Mouse (Mus musculus) embryonic facial prominence, embryonic 15.5 days (tissue): ENCODE results near the gene Stac2. TPM values are rescaled to one million over a fixed set of nuclear protein-coding genes. Genes with fewer than 3 reads are reported as not detected.

Experiments
- ATAC-seq: fragments of 200-750 bp; cut with Nextera tagmentation; 2 replicates; pipeline ENCODE4 v1.8.0; 2017; ENCODE audit warnings: low read depth, moderate TSS enrichment; ENCODE audit not compliant: insufficient number of reproducible peaks, low FRiP score, low TSS enrichment
- H3K27ac ChIP-seq: fragments of 300-500 bp; sonication (generic); replicated peaks from 2 replicates; pipeline ENCODE4 v1.5.1; 2015; ENCODE audit warnings: mild to moderate bottlenecking, inconsistent platforms
- H3K27me3 ChIP-seq: fragments of 300-500 bp; sonication (generic); 2 replicates; pipeline ENCODE4 v1.6.1; 2015; ENCODE audit warnings: inconsistent platforms
- H3K36me3 ChIP-seq: fragments of 300-500 bp; sonication (generic); 2 replicates; pipeline ENCODE4 v1.6.1; 2015; ENCODE audit warnings: mild to moderate bottlenecking, inconsistent platforms
- H3K4me1 ChIP-seq: fragments of 300-500 bp; sonication (generic); 2 replicates; pipeline ENCODE4 v1.6.1; 2015; ENCODE audit warnings: inconsistent platforms
- H3K4me2 ChIP-seq: fragments of 300-500 bp; sonication (generic); replicated peaks from 2 replicates; pipeline ENCODE4 v1.6.1; 2015; ENCODE audit warnings: mild to moderate bottlenecking, inconsistent platforms
- H3K4me3 ChIP-seq: fragments of 300-500 bp; sonication (generic); replicated peaks from 2 replicates; pipeline ENCODE4 v1.5.1; 2015; ENCODE audit warnings: mild to moderate bottlenecking, inconsistent platforms
- H3K9ac ChIP-seq: fragments of 300-500 bp; sonication (generic); 2 replicates; pipeline ENCODE4 v1.6.1; 2015; ENCODE audit warnings: inconsistent platforms
- H3K9me3 ChIP-seq: fragments of 300-500 bp; sonication (generic); replicated peaks from 2 replicates; pipeline ENCODE4 v1.6.1; 2016; ENCODE audit warnings: inconsistent platforms
- WGBS: fragments of 180-500 bp; shearing (Covaris S2); methylation state at CpG from one replicate; pipeline ENCODE4 v1.1.7; 2015; 5-methylcytosine and 5-hydroxymethylcytosine counted together
- polyA plus RNA-seq: library from polyadenylated mRNA; unstranded; fragments of >200 nt; fragmentation: Nextera tagmentation; extraction: Ambion mirVana; gene quantifications from 2 replicates; pipeline ENCODE4 v1.2.1, GENCODE M21; 2015

Gene Stac2
- polyA plus RNA-seq, 1 experiment from 2014 or later: 0.25 TPM

GRCm38 (mm10) chr11:98050520-98050815 is 2.8 kb downstream of the Stac2 start:
- Histone ChIP-seq H3K4me3 (no peak overlapping the region), H3K9ac (no peak overlapping the region), H3K4me1 (peaks cover 25% of the 10 kb centered on the region), H3K4me2 (no peak overlapping the region), H3K27me3 (peaks cover 60% of the 10 kb centered on the region), H3K9me3 (no peaks in the 10 kb centered on the region), H3K36me3 (no peaks in the 10 kb centered on the region), H3K27ac (no peak overlapping the region)
- no peak for ATAC-seq
- WGBS: 45% methylated on average over 2 of the region's 2 CpGs

GRCm38 (mm10) chr11:98049672-98050519 is 3.4 kb downstream of the Stac2 start:
- no peak for ATAC-seq
- Histone ChIP-seq H3K9ac (no peak overlapping the region), H3K27me3 (peaks cover 56% of the 10 kb centered on the region), H3K27ac (no peak overlapping the region), H3K36me3 (no peaks in the 10 kb centered on the region), H3K4me3 (no peak overlapping the region), H3K4me2 (no peak overlapping the region), H3K4me1 (peaks cover 25% of the 10 kb centered on the region), H3K9me3 (no peaks in the 10 kb centered on the region)
- 54% methylated on average over 14 of the region's 14 CpGs for WGBS

GRCm38 (mm10) chr11:98047745-98048144 is 5.5 kb downstream of the Stac2 start:
- peaks cover 43% of the 10 kb centered on the region for H3K27me3 ChIP-seq
- no peak overlapping the region for H3K27ac ChIP-seq
- ATAC-seq: no peak
- peaks cover 14% of the 10 kb centered on the region for H3K4me1 ChIP-seq
- no peaks in the 10 kb centered on the region for H3K9me3 ChIP-seq
- H3K36me3 ChIP-seq: no peaks in the 10 kb centered on the region
- no peak overlapping the region for H3K4me2 ChIP-seq
- no peak overlapping the region for H3K4me3 ChIP-seq
- H3K9ac ChIP-seq: no peak overlapping the region
- WGBS: 70% methylated on average over 4 of the region's 4 CpGs

- Histone ChIP-seq H3K27me3 (peaks cover 30% of the 10 kb centered on the region), H3K9me3 (no peaks in the 10 kb centered on the region), H3K4me3 (no peak overlapping the region), H3K4me1 (peaks cover 1% of the 10 kb centered on the region), H3K36me3 (no peaks in the 10 kb centered on the region), H3K27ac (no peak overlapping the region), H3K4me2 (no peak overlapping the region), H3K9ac (no peak overlapping the region)
- no peak for ATAC-seq
- 65% methylated on average over 1 of the region's 1 CpGs for WGBS
These were observed 6.8 kb downstream of the Stac2 start for GRCm38 (mm10) chr11:98046466-98046865.

GRCm38 (mm10) chr11:98045596-98045995 is 7.7 kb downstream of the Stac2 start:
- H3K36me3 ChIP-seq: no peaks in the 10 kb centered on the region
- 68% methylated on average over 4 of the region's 4 CpGs for WGBS
- no peak overlapping the region for H3K4me2 ChIP-seq
- H3K9ac ChIP-seq: no peak overlapping the region
- no peaks in the 10 kb centered on the region for H3K4me1 ChIP-seq
- no peak for ATAC-seq
- no peak overlapping the region for H3K27ac ChIP-seq
- no peak overlapping the region for H3K4me3 ChIP-seq
- no peaks in the 10 kb centered on the region for H3K9me3 ChIP-seq
- H3K27me3 ChIP-seq: peaks cover 21% of the 10 kb centered on the region

GRCm38 (mm10) chr11:98044074-98044473 is 9.2 kb downstream of the Stac2 start:
- Histone ChIP-seq H3K36me3 (no peaks in the 10 kb centered on the region), H3K9ac (no peak overlapping the region), H3K4me2 (no peak overlapping the region), H3K4me1 (no peaks in the 10 kb centered on the region), H3K4me3 (no peak overlapping the region), H3K27ac (no peak overlapping the region), H3K9me3 (no peaks in the 10 kb centered on the region), H3K27me3 (peaks cover 12% of the 10 kb centered on the region)
- 69% methylated on average over 5 of the region's 5 CpGs for WGBS
- ATAC-seq: no peak

- Histone ChIP-seq H3K9me3 (no peaks in the 10 kb centered on the region), H3K27me3 (peaks cover 4% of the 10 kb centered on the region; the same call in 1 of the 2 replicates), H3K4me1 (no peaks in the 10 kb centered on the region), H3K36me3 (no peaks in the 10 kb centered on the region), H3K9ac (no peak overlapping the region), H3K4me3 (no peak overlapping the region), H3K4me2 (no peak overlapping the region), H3K27ac (no peak overlapping the region)
- WGBS: 73% methylated on average over 6 of the region's 6 CpGs
- ATAC-seq: no peak
These were observed 10.5 kb downstream of the Stac2 start for GRCm38 (mm10) chr11:98042741-98043140.

GRCm38 (mm10) chr11:98040975-98041374 is 12.3 kb downstream of the Stac2 start:
- no peak overlapping the region for H3K9ac ChIP-seq
- WGBS: 60% methylated on average over 8 of the region's 8 CpGs
- H3K27me3 ChIP-seq: peaks cover 10% of the 10 kb centered on the region
- H3K4me3 ChIP-seq: no peak overlapping the region
- H3K4me2 ChIP-seq: no peak overlapping the region
- peaks cover 7% of the 10 kb centered on the region for H3K4me1 ChIP-seq
- no peak for ATAC-seq
- no peaks in the 10 kb centered on the region for H3K9me3 ChIP-seq
- no peaks in the 10 kb centered on the region for H3K36me3 ChIP-seq
- H3K27ac ChIP-seq: no peak overlapping the region

GRCm38 (mm10) chr11:98037871-98038270 is 15.4 kb downstream of the Stac2 start:
- no peak for ATAC-seq
- Histone ChIP-seq H3K9me3 (no peaks in the 10 kb centered on the region), H3K36me3 (no peaks in the 10 kb centered on the region), H3K4me2 (peak overlapping the region; percentile 10; the same call in 1 of the 2 replicates), H3K9ac (no peak overlapping the region), H3K4me3 (no peak overlapping the region), H3K4me1 (peaks cover 20% of the 10 kb centered on the region), H3K27ac (no peak overlapping the region), H3K27me3 (peaks cover 10% of the 10 kb centered on the region)
- 60% methylated on average over 14 of the region's 14 CpGs for WGBS

GRCm38 (mm10) chr11:98035977-98036377 is 17.3 kb downstream of the Stac2 start:
- peak; percentile 49; the same call in 1 of the 2 replicates for ATAC-seq
- no peak overlapping the region for H3K9ac ChIP-seq
- H3K4me2 ChIP-seq: peak overlapping the region; percentile 61
- H3K9me3 ChIP-seq: no peaks in the 10 kb centered on the region
- H3K27ac ChIP-seq: no peak overlapping the region
- 1% methylated on average over 27 of the region's 27 CpGs for WGBS
- H3K4me3 ChIP-seq: peak overlapping the region; percentile 30
- H3K36me3 ChIP-seq: peaks cover 5% of the 10 kb centered on the region
- peaks cover 10% of the 10 kb centered on the region for H3K27me3 ChIP-seq
- H3K4me1 ChIP-seq: peaks cover 20% of the 10 kb centered on the region

- Histone ChIP-seq H3K4me2 (no peak overlapping the region), H3K4me3 (no peak overlapping the region), H3K36me3 (peaks cover 15% of the 10 kb centered on the region), H3K4me1 (peaks cover 20% of the 10 kb centered on the region), H3K27me3 (peaks cover 10% of the 10 kb centered on the region), H3K27ac (no peak overlapping the region), H3K9me3 (no peaks in the 10 kb centered on the region), H3K9ac (no peak overlapping the region)
- no peak for ATAC-seq
- WGBS: 25% methylated on average over 4 of the region's 4 CpGs
These were observed 18.4 kb downstream of the Stac2 start for GRCm38 (mm10) chr11:98034840-98035239.

GRCm38 (mm10) chr11:98034061-98034460 is 19.2 kb downstream of the Stac2 start:
- no peak overlapping the region for H3K27ac ChIP-seq
- H3K4me2 ChIP-seq: no peak overlapping the region
- H3K36me3 ChIP-seq: peaks cover 22% of the 10 kb centered on the region
- no peak overlapping the region for H3K9ac ChIP-seq
- no peak for ATAC-seq
- H3K9me3 ChIP-seq: no peaks in the 10 kb centered on the region
- peaks cover 10% of the 10 kb centered on the region for H3K27me3 ChIP-seq
- 77% methylated on average over 5 of the region's 5 CpGs for WGBS
- H3K4me1 ChIP-seq: peaks cover 20% of the 10 kb centered on the region
- no peak overlapping the region for H3K4me3 ChIP-seq
